Mouse (Mus musculus) bone marrow, adult 2 months (tissue): ENCODE measurements at regions not wholly inside any gene's neighbourhood (a gene's known extent, or its start where the extent isn't known, plus 50 kb on each side); places are given as distances from the start of the nearest gene placed in this dataset.

ENCODE experiments used
- H3K27ac ChIP-seq: fragments of 200-500 bp; 2 replicates; pipeline ENCODE4 v1.5.1; 2012; ENCODE audit warnings: low read depth, mild to moderate bottlenecking, control low read depth, inconsistent platforms, low read length; ENCODE audit not compliant: control insufficient read depth, poor library complexity, insufficient read depth
- H3K4me1 ChIP-seq: fragments of 200-500 bp; 2 replicates; pipeline ENCODE4 v1.6.1; 2011; ENCODE audit warnings: low read length; ENCODE audit not compliant: control insufficient read depth, insufficient read depth
- H3K4me3 ChIP-seq: fragments of 200-500 bp; replicated peaks from 2 replicates; pipeline ENCODE3; 2011; ENCODE audit warnings: mild to moderate bottlenecking, low read depth, low read length, control low read depth; ENCODE audit not compliant: control insufficient read depth
- CTCF ChIP-seq: fragments of 200-500 bp; IDR thresholded peaks from 2 replicates; pipeline ENCODE4 v1.5.1; 2011; ENCODE audit warnings: low read length, control low read depth; ENCODE audit not compliant: control insufficient read depth, insufficient read depth
- POLR2A ChIP-seq: fragments of 200-500 bp; IDR thresholded peaks from 2 replicates; pipeline ENCODE4 v1.6.1; 2011; ENCODE audit warnings: low read depth, mild to moderate bottlenecking, control low read depth, low read length, borderline replicate concordance; ENCODE audit not compliant: control insufficient read depth
- WGBS: fragments of 180-500 bp; shearing (Covaris S2); methylation state at CpG from one replicate; pipeline ENCODE4 v1.1.7; 2018; 5-methylcytosine and 5-hydroxymethylcytosine counted together

- Histone ChIP-seq H3K27ac (no peak overlapping the region), H3K4me3 (no peak overlapping the region), H3K4me1 (peaks cover 2% of the 10 kb centered on the region; the same call in 1 of the 2 replicates)
- TF ChIP-seq POLR2A (no peak), CTCF (no peak)
- WGBS: 39% methylated on average over 10 of the region's 10 CpGs
These were observed 66.8 kb upstream of the Arhgap29 start for GRCm38 (mm10) chr3:121885265-121886178.

- peaks cover 2% of the 10 kb centered on the region; the same call in 1 of the 2 replicates for H3K4me1 ChIP-seq
- peak; percentile 60 for TF ChIP-seq CTCF
- TF ChIP-seq POLR2A: no peak
- WGBS: 19% methylated on average over 18 of the region's 18 CpGs
- no peak overlapping the region for H3K4me3 ChIP-seq
- H3K27ac ChIP-seq: no peak overlapping the region
These were observed 67.8 kb upstream of the Arhgap29 start for GRCm38 (mm10) chr3:121884328-121885248.

DNA sequence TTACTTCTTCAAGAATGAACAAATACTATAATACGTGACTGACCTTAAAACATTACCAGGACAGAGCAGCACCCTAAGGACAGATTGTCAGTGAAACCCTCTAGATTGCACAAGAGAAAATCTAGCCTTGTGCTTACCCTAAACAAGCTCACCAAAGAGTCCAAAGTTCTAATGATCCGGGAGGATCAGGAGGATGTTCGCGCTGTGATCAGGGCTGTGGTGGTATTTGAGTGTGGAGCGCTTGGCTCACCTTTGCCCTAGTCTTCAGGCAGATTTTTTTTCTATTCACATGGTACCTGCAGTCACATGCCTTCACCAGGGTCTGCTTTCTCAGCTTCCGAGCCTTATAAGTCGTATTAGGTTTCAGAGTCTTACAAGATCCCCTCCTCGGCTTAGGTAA, 65.3 kb upstream of the Abcd3 start:
- TF ChIP-seq POLR2A (no peak), CTCF (no peak)
- peaks cover 2% of the 10 kb centered on the region; the same call in 1 of the 2 replicates for H3K4me1 ChIP-seq
- WGBS: 88% methylated on average over 8 of the region's 8 CpGs
- no peak overlapping the region for H3K27ac ChIP-seq
- no peak overlapping the region for H3K4me3 ChIP-seq

- Histone ChIP-seq H3K4me1 (no peaks in the 10 kb centered on the region; the same call in 1 of the 2 replicates), H3K27ac (no peak overlapping the region), H3K4me3 (no peak overlapping the region)
- 78% methylated on average over 4 of the region's 4 CpGs for WGBS
- TF ChIP-seq CTCF (no peak), POLR2A (no peak)
These were observed 60.0 kb upstream of the Abcd3 start for GRCm38 (mm10) chr3:121875072-121875471.

GRCm38 (mm10) chr3:121874576-121874975, 59.5 kb upstream of the Abcd3 start:
- Histone ChIP-seq H3K4me1 (no peaks in the 10 kb centered on the region; the same call in none of the 2 replicates), H3K27ac (no peak overlapping the region), H3K4me3 (no peak overlapping the region)
- TF ChIP-seq POLR2A (no peak), CTCF (no peak)
- WGBS: 52% methylated on average over 1 of the region's 1 CpGs

DNA sequence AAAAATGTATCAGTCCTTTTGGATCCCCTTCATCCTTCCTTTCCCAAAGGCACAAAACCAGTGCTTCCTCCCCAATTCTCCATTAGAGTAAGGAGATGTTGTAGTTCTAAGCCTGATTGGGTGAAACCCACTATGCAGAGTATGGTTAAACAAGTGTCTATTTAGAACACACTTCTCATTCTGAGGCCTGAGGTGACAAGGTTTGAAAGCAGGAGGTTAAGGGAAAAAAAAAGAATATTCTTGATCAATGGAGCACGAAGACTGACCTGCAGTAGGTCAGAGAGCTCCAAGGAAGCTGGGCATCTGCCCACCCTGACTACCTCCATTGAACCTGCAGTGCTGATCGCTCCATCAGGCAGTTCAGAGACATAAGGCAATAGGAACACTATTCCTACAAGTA, 58.5 kb upstream of the Abcd3 start:
- no peaks in the 10 kb centered on the region; the same call in none of the 2 replicates for H3K4me1 ChIP-seq
- H3K4me3 ChIP-seq: no peak overlapping the region
- H3K27ac ChIP-seq: no peak overlapping the region
- WGBS: 83% methylated on average over 2 of the region's 2 CpGs
- no peak for TF ChIP-seq POLR2A
- no peak for TF ChIP-seq CTCF

DNA sequence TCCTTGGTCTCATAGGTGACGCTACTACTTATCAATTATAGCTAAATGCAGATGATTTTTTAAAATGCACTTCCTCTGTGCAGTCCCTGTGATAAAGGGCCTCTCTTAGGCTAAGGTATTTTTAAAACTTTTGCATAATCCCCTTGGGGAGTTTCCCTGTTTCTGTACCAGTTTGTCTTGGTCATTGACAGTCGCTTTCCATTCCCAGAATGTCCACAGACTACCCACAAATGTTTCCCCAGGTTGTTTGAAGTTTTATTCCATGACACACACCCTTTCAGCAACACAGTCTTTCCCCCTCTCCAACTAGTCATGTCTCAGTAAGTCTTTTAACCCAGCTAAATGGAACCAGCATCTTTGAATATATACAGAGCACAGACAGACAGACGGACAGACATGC, 57.6 kb upstream of the Abcd3 start:
- Histone ChIP-seq H3K4me3 (no peak overlapping the region), H3K4me1 (no peaks in the 10 kb centered on the region; the same call in none of the 2 replicates), H3K27ac (no peak overlapping the region)
- no peak for TF ChIP-seq CTCF
- no peak for TF ChIP-seq POLR2A
- 62% methylated on average over 3 of the region's 3 CpGs for WGBS

GRCm38 (mm10) chr3:121871795-121872194, 56.7 kb upstream of the Abcd3 start:
- no peak for TF ChIP-seq POLR2A
- no peak for TF ChIP-seq CTCF

More at GRCm38 (mm10) chr3:121871795-121872194, 56.7 kb upstream of the Abcd3 start:
- Histone ChIP-seq H3K4me3 (no peak overlapping the region), H3K27ac (no peak overlapping the region), H3K4me1 (no peaks in the 10 kb centered on the region; the same call in none of the 2 replicates)
- WGBS: 81% methylated on average over 4 of the region's 4 CpGs
